Mouse (Mus musculus) neural tube, embryonic 15.5 days (tissue): Measurements from ENCODE around the gene Ak3. TPM values are rescaled to one million over a fixed set of nuclear protein-coding genes. Genes with fewer than 3 reads are reported as not detected.
"Not testable (repeated sequence)": the region's sequence is repeated elsewhere in the genome, so short reads cannot be mapped to it uniquely, and the experiment has no call there.

Source experiments
- ATAC-seq: fragments of 200-750 bp; cut with Nextera tagmentation; 2 replicates; pipeline ENCODE4 v1.8.0; 2017; ENCODE audit warnings: mild to moderate bottlenecking, moderate TSS enrichment, moderate library complexity; ENCODE audit not compliant: low FRiP score
- H3K27ac ChIP-seq: fragments of 300-500 bp; sonication (generic); replicated peaks from 2 replicates; pipeline ENCODE4 v1.5.1; 2015; ENCODE audit warnings: mild to moderate bottlenecking, inconsistent platforms
- H3K27me3 ChIP-seq: fragments of 300-500 bp; sonication (generic); replicated peaks from 2 replicates; pipeline ENCODE4 v1.6.1; 2015; ENCODE audit warnings: inconsistent platforms
- H3K36me3 ChIP-seq: fragments of 300-500 bp; sonication (generic); 2 replicates; pipeline ENCODE4 v1.6.1; 2015; ENCODE audit warnings: inconsistent platforms
- H3K4me1 ChIP-seq: fragments of 300-500 bp; sonication (generic); 2 replicates; pipeline ENCODE4 v1.6.1; 2015; ENCODE audit warnings: inconsistent platforms
- H3K4me2 ChIP-seq: fragments of 300-500 bp; sonication (generic); 2 replicates; pipeline ENCODE4 v1.6.1; 2015; ENCODE audit warnings: inconsistent platforms, mild to moderate bottlenecking, moderate library complexity
- H3K4me3 ChIP-seq: fragments of 300-500 bp; sonication (generic); replicated peaks from 2 replicates; pipeline ENCODE4 v1.5.1; 2015; ENCODE audit warnings: mild to moderate bottlenecking, inconsistent platforms
- H3K9ac ChIP-seq: fragments of 300-500 bp; sonication (generic); replicated peaks from 2 replicates; pipeline ENCODE4 v1.6.1; 2015; ENCODE audit warnings: mild to moderate bottlenecking, inconsistent platforms
- H3K9me3 ChIP-seq: fragments of 300-500 bp; sonication (generic); replicated peaks from 2 replicates; pipeline ENCODE4 v1.6.1; 2016; ENCODE audit warnings: inconsistent platforms
- WGBS: fragments of 180-500 bp; shearing (Covaris S2); methylation state at CpG from one replicate; pipeline ENCODE4 v1.1.7; 2015; ENCODE audit warnings: mixed read lengths; 5-methylcytosine and 5-hydroxymethylcytosine counted together
- polyA plus RNA-seq: library from polyadenylated mRNA; unstranded; fragments of >200 nt; fragmentation: Nextera tagmentation; extraction: Ambion mirVana; gene quantifications from 2 replicates; pipeline ENCODE4 v1.2.1, GENCODE M21; 2015

Gene Ak3
- polyA plus RNA-seq, 1 experiment from 2014 or later: 66.1 TPM

GRCm38 (mm10) chr19:29015410-29016203 is 32.2 kb downstream of the Ak3 start:
- Histone ChIP-seq H3K9me3 (no peaks in the 10 kb centered on the region), H3K4me1 (no peaks in the 10 kb centered on the region), H3K4me2 (no peak overlapping the region), H3K4me3 (no peak overlapping the region), H3K27ac (no peak overlapping the region), H3K9ac (no peak overlapping the region), H3K27me3 (no peaks in the 10 kb centered on the region), H3K36me3 (peaks cover 60% of the 10 kb centered on the region)
- 81% methylated on average over 8 of the region's 8 CpGs for WGBS
- no peak for ATAC-seq

GRCm38 (mm10) chr19:29014466-29015055 is 33.2 kb downstream of the Ak3 start:
- Histone ChIP-seq H3K36me3 (peaks cover 52% of the 10 kb centered on the region), H3K9me3 (no peaks in the 10 kb centered on the region), H3K4me1 (no peaks in the 10 kb centered on the region), H3K27ac (no peak overlapping the region), H3K9ac (no peak overlapping the region), H3K27me3 (no peaks in the 10 kb centered on the region), H3K4me2 (no peak overlapping the region), H3K4me3 (no peak overlapping the region)
- no peak for ATAC-seq
- 70% methylated on average over 5 of the region's 5 CpGs for WGBS

GRCm38 (mm10) chr19:29011355-29011990 is 36.3 kb downstream of the Ak3 start:
- Histone ChIP-seq H3K9ac (no peak overlapping the region), H3K9me3 (no peaks in the 10 kb centered on the region), H3K27me3 (no peaks in the 10 kb centered on the region), H3K27ac (no peak overlapping the region), H3K4me1 (no peaks in the 10 kb centered on the region), H3K4me3 (no peak overlapping the region), H3K4me2 (no peak overlapping the region), H3K36me3 (peaks cover 48% of the 10 kb centered on the region)
- WGBS: 87% methylated on average over 12 of the region's 12 CpGs
- no peak for ATAC-seq

GRCm38 (mm10) chr19:29009046-29009445 is 38.7 kb downstream of the Ak3 start:
- Histone ChIP-seq H3K27ac (no peak overlapping the region), H3K4me3 (no peak overlapping the region), H3K27me3 (no peaks in the 10 kb centered on the region), H3K9ac (no peak overlapping the region), H3K9me3 (no peaks in the 10 kb centered on the region), H3K4me1 (no peaks in the 10 kb centered on the region), H3K36me3 (peaks cover 37% of the 10 kb centered on the region), H3K4me2 (no peak overlapping the region)
- no peak for ATAC-seq
- 95% methylated on average over 11 of the region's 11 CpGs for whole genome bisulfite sequencing

GRCm38 (mm10) chr19:29008069-29008706 is 39.6 kb downstream of the Ak3 start:
- Histone ChIP-seq H3K27ac (no peak overlapping the region), H3K4me1 (no peaks in the 10 kb centered on the region), H3K9me3 (no peaks in the 10 kb centered on the region), H3K36me3 (peaks cover 33% of the 10 kb centered on the region), H3K27me3 (no peaks in the 10 kb centered on the region), H3K4me3 (no peak overlapping the region), H3K9ac (no peak overlapping the region), H3K4me2 (no peak overlapping the region)
- WGBS: 83% methylated on average over 3 of the region's 3 CpGs
- ATAC-seq: no peak

- H3K36me3 ChIP-seq: peaks cover 34% of the 10 kb centered on the region
- H3K4me3 ChIP-seq, H3K27me3 ChIP-seq, H3K9ac ChIP-seq, ATAC-seq, H3K4me1 ChIP-seq, H3K9me3 ChIP-seq, H3K4me2 ChIP-seq, H3K27ac ChIP-seq: not testable (repeated sequence)
- 96% methylated on average over 16 of the region's 16 CpGs for WGBS
These were observed 47.4 kb downstream of the Ak3 start for GRCm38 (mm10) chr19:29000321-29000720.

GRCm38 (mm10) chr19:28997976-28998630 is 49.7 kb downstream of the Ak3 start:
- 93% methylated on average over 4 of the region's 4 CpGs for WGBS
- Histone ChIP-seq H3K4me1 (peaks cover 11% of the 10 kb centered on the region), H3K27me3 (no peaks in the 10 kb centered on the region), H3K9me3 (no peaks in the 10 kb centered on the region), H3K9ac (no peak overlapping the region), H3K4me2 (no peak overlapping the region), H3K36me3 (peaks cover 49% of the 10 kb centered on the region), H3K27ac (no peak overlapping the region), H3K4me3 (no peak overlapping the region)
- no peak for ATAC-seq

GRCm38 (mm10) chr19:28995366-28995765 is 52.4 kb downstream of the Ak3 start:
- Histone ChIP-seq H3K9me3 (no peaks in the 10 kb centered on the region), H3K4me3 (no peak overlapping the region), H3K4me2 (no peak overlapping the region), H3K4me1 (peaks cover 25% of the 10 kb centered on the region), H3K27ac (peak overlapping the region; percentile 18; the same call in 1 of the 2 replicates), H3K9ac (no peak overlapping the region), H3K27me3 (no peaks in the 10 kb centered on the region), H3K36me3 (peaks cover 32% of the 10 kb centered on the region)
- ATAC-seq: no peak
- WGBS: 88% methylated on average over 5 of the region's 5 CpGs

GRCm38 (mm10) chr19:28994870-28995269 is 52.9 kb downstream of the Ak3 start:
- Histone ChIP-seq H3K27me3 (no peaks in the 10 kb centered on the region), H3K9me3 (no peaks in the 10 kb centered on the region), H3K4me2 (no peak overlapping the region), H3K4me3 (no peak overlapping the region), H3K36me3 (peaks cover 27% of the 10 kb centered on the region), H3K9ac (no peak overlapping the region), H3K4me1 (peaks cover 26% of the 10 kb centered on the region), H3K27ac (peak overlapping the region; percentile 63)
- ATAC-seq: no peak
- whole genome bisulfite sequencing: 64% methylated on average over 7 of the region's 7 CpGs

GRCm38 (mm10) chr19:28991391-28991790 is 56.4 kb downstream of the Ak3 start:
- 68% methylated on average over 5 of the region's 5 CpGs for WGBS
- Histone ChIP-seq H3K27me3 (no peaks in the 10 kb centered on the region), H3K9me3 (no peaks in the 10 kb centered on the region), H3K36me3 (peaks cover 22% of the 10 kb centered on the region; the same call in 1 of the 2 replicates), H3K27ac (no peak overlapping the region), H3K4me2 (peak overlapping the region; percentile 77), H3K9ac (peak overlapping the region; percentile 86; the same call in 1 of the 2 replicates), H3K4me1 (peaks cover 31% of the 10 kb centered on the region), H3K4me3 (peak overlapping the region; percentile 86)
- ATAC-seq: no peak

- no peaks in the 10 kb centered on the region for H3K27me3 ChIP-seq
- peaks cover 31% of the 10 kb centered on the region for H3K4me1 ChIP-seq
- H3K4me3 ChIP-seq: peak overlapping the region; percentile 86
- peak overlapping the region; percentile 86 for H3K9ac ChIP-seq
- H3K4me2 ChIP-seq: peak overlapping the region; percentile 77
- H3K27ac ChIP-seq: peak overlapping the region; percentile 87
- no peaks in the 10 kb centered on the region for H3K9me3 ChIP-seq
- H3K36me3 ChIP-seq: peaks cover 20% of the 10 kb centered on the region; the same call in 1 of the 2 replicates
- peak; percentile 74 for ATAC-seq
- WGBS: under 1% methylated on average over 41 of the region's 41 CpGs
These were observed 57.1 kb downstream of the Ak3 start for GRCm38 (mm10) chr19:28990590-28991221.
